Mouse (Mus musculus) testis, adult 2 months (tissue): ENCODE results near the gene Ska2.

Source experiments
- CTCF ChIP-seq: fragments of 200-500 bp; IDR thresholded peaks from 2 replicates; pipeline ENCODE4 v1.5.1; 2012; ENCODE audit warnings: low read depth, mild to moderate bottlenecking, inconsistent platforms, low read length, moderate library complexity; ENCODE audit not compliant: control insufficient read depth, insufficient read depth, insufficient replicate concordance
- POLR2A ChIP-seq: fragments of 200-500 bp; IDR thresholded peaks from 2 replicates; pipeline ENCODE4 v1.6.1; 2012; ENCODE audit warnings: low read depth, mild to moderate bottlenecking, inconsistent platforms, low read length, moderate library complexity; ENCODE audit not compliant: control insufficient read depth

DNA sequence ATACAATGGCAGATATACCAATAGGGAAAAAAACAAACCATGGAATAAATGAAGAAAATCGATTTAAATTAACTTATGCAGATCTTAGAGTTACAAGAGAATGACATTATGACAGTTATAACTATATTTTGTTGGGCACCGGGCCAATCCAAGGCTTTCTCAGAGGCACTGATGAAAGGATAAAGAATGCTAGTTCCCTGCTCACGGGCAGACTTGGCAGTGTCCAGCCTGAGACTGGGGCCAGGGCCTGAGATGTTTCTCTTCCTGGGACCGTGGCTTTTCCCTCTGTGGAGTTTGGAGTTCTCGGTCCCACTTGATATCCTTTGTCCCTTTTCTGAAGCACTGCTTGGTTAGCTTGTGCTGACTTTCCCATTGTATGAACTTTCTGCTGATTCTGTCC is 64.6 kb downstream of the Ska2 start:
- TF ChIP-seq CTCF (no peak), POLR2A (no peak)
